Mouse (Mus musculus): Measurements from ENCODE around the gene Syvn1. TPM values are rescaled to one million over a fixed set of nuclear protein-coding genes. Genes with fewer than 3 reads are reported as not detected.
"Not testable (repeated sequence)": the region's sequence is repeated elsewhere in the genome, so short reads cannot be mapped to it uniquely, and the experiment has no call there.

Gene Syvn1
- total RNA-seq, 2 experiments from 2014 or later, result 41.3 to 41.6 TPM

DNA sequence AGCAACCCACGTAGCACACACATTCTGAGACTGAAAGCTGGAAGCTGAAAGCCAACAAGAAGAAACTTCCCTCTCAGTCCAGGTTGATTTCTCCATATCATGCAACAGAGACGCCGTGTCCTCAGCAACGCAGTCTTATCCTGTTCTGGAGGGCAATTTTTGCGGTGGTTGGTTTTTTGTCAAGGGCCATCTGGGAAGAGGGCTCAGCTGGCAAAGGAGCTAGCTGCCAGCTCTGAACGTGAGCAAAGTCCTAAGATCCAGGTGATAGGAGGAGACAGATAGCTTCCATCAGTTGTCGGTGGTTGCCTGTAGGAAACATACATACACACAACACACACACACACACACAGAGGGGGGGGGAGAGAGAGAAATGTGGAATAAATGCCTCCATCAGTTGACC is 8.1 kb upstream of the Syvn1 start:
- no peak for DNase-seq (ENCODE audit: low spot score in 2 of 2)

- no peak for DNase-seq (ENCODE audit: low spot score in 2 of 2)
Measured at GRCm38 (mm10) chr19:6040002-6040401, 6.4 kb upstream of the Syvn1 start.

DNA sequence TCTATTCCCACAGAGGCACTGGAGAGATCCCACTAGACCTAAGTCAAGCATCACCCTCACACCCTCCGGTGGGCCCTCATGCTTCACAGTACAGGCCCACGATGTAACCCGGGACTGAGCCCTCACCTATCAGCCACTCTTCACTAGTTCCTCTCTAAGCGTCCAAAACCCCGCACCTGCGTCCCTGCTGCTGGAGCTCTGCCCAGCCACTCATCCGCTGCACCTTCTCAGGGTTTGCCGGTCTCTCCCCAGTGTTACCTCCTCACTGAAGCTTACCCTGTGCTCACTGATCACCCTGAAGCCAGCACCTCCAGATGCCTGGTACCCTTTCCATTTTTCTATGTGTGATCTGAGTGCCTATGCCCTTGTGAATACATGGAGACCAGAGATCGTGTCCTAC is 4.1 kb upstream of the Syvn1 start:
- DNase-seq (ENCODE audit: low spot score in 2 of 2), result no peak

- DNase-seq (ENCODE audit: low spot score in 2 of 2), result not testable (repeated sequence)
Measured at GRCm38 (mm10) chr19:6044102-6044501, 2.3 kb upstream of the Syvn1 start.

DNA sequence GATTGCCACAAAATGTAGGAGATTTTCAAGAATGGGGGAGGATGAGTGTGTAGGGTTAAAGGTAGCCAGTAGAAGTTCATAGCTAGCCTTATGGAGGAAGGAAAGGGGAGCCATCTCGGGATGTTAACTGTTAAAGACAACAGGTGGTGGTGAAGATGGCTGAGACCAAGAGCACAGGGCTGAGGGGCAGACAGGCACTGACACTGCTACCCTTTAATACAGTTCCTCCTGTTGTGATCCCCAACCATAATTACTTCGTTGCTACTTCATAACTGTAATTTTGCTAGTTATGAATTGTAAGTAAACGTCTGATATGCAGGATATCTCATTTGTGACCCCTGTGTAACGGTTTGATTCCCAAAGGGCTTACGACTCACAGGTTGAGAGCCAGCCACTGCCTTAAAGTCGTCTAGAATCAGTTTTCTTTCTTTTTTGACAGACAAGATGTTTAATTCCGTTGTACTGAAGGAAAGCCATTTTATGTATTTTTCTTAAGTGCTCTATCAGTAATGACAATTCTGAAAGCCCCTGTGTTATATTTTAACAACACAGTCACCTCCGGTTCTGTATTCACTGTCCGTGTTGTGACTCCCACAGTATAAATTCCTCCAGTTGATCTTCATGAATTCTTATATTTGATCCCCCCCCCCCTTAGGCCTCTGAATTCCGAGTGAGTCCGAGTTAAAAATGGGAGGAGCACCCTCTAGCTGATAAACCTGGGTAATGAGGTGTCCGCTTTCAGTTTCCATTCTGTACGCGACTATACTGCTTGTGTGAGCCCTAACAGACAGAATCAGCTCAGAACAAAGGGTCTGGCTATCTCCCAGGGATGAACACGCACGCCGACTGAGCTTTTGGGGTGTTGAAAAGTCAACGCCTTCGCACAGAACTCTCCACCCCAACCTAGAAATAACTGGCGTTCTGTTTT is 746 bp upstream of the Syvn1 start:
- no peak for DNase-seq (ENCODE audit: low spot score in 2 of 2)

DNA sequence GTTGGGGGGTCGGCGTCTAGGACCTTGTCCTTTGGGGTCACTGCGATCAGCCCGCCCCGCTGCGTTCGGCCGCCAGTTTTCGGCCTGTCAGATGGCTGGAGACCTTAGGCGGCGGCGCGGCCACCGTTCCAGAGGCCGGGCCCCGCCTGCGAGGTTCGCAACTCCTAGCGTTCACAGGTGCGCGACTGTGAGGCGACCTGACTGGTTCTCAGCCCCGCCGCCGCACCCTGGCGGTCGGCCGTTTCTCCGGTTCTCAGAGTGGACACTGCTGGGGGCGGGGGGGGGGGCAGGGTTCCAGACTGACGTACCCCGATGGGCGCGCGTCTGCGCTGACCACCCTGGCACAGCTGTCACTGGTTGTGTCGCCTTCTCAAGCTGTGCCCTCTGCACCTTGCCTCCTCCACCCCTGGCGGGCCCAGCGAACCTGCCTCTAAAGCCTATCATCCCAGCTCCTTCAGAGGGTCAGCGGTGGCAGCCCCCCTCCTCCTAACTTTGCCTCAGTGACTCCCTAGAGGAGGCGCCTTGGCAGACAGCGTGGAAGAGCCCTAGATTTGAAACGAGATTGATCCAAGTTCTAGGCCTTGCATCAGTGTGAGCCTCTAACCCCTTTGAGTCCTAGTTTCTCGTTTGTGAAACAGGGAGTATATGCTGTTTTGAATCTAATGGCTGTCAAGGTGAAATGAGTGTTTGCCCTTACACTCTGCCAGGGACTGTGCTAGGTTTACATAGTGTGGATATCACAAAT is 950 bp downstream of the Syvn1 start:
- no peak for DNase-seq (ENCODE audit: low spot score in 2 of 2)

- DNase-seq (ENCODE audit: low spot score in 2 of 2), result no peak
Measured at GRCm38 (mm10) chr19:6047899-6048166, 1.5 kb downstream of the Syvn1 start.

DNA sequence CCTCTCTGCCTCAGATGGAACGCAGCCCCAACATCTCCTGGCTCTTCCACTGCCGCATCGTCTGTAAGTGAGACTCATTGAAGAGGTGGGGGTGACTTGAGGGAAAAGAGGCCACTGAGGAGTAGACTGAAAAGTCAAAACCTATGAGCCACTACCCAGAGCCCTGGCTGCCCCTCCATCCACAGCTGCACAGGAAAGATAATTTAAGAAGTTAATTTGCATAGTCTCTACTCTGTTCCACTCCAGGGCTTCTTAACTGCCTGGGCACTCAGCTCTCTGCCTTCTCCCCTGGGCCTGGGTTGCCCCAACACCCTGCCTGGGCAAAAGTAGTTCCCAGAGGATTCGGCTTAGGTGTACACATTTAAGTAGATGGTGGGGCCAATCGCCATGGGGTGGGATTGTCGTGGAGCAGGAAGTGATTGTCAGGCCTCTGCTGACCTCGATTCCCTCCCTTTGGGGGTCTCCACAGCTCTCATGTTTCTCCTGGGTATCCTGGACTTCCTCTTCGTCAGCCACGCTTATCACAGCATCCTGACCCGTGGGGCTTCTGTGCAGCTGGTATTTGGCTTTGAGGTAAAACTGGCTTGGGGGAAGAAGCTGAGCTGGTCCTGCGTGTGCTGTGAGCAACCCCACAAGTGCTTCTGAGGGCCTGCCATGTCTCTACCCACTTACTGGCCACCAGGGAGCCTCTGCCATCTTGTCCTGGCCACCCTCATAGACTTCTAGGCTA is 2.5 kb downstream of the Syvn1 start:
- DNase-seq (ENCODE audit: low spot score in 2 of 2), result no peak

GRCm38 (mm10) chr19:6052516-6052915 is 6.1 kb downstream of the Syvn1 start:
- no peak for DNase-seq (ENCODE audit: low spot score in 2 of 2)

DNA sequence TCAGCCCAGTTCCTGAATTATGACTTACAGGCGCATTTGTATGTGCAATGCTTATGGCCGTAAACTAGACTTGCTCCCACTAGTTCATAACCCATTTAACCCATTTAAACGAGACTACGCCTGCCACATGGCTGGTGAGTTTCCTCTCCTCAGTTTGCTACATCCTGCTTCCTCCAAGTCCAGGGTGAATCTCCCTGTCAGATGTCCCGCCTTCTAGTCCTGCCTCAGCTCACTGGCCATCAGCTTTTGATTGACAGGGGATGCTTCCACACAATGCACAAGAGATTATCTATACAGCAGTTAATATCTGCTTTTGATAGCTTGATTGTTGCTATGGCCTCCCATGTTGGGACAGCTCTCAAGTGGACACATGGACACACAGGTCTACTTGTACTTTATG is 7.9 kb downstream of the Syvn1 start:
- DNase-seq (ENCODE audit: low spot score in 2 of 2), result no peak

GRCm38 (mm10) chr19:6056696-6057095 is 10.3 kb downstream of the Syvn1 start:
- no peak for DNase-seq (ENCODE audit: low spot score in 2 of 2)

DNA sequence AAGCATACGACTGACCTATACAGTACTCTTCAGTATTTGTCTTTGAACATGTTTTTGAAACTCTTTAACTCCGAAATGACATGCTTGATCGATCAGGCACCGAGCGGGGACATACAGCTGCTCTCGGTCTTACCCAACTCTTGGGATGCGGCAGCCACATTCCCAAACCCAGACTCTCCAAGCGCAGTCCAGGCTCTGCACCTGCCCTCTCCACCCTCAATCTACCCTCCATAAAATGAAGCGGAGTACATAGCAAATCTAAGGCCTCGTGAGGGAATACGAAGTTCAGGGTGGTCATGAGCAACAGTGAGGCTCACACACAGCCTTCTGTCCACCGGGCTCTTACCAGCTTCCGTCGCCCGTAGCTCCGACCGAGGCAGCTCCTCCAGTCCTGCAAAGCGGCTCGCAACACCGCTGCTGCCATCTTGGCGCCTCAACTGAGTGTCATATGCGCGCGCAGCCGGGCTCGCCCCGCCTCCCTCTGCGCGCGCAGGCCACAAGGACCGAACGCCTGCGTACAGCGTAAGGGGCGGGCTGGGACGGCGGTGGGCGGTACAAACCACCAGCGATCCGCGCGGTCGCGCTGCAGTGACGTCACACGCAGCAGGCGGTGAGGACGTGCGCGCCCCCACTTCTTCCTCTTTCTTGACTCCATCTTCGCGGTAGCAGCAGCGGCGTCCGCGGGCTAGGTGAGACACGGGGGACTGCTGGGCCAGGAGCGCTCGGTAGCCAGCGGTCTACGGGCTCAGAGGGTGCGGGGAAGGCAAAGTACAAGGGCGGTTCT is 11.1 kb downstream of the Syvn1 start, which contains the start of the genes Mrpl49 and Fau:
Gene Mrpl49 (minus strand): TSS at position 473 of the 784 bp plus-strand sequence.
Gene Fau (plus strand): TSS at position 532 of the 784 bp plus-strand sequence.
- DNase-seq (ENCODE audit: low spot score in 2 of 2), result peak; percentile 99 to 100

DNA sequence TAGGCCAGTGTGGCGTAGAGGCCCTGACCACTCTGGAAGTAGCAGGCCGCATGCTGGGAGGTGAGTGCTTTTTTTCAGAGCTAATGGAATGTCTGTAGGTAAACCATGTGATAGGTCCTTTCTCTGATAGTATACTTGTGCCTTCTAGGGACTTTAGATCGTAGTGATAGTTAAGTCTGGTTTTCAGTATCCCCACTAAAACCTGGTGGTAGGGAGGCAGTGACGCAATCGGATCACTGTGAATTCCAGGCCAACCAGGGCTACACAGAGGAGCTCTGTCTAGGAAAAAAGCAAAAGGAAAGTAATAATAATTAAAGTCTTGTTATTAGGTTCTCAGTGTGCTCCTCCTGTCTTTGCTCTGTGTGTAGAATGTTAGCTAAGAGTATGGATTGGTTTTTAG is 12.1 kb downstream of the Syvn1 start:
- no peak for DNase-seq (ENCODE audit: low spot score in 2 of 2)

GRCm38 (mm10) chr19:6058966-6059365 is 12.6 kb downstream of the Syvn1 start:
- DNase-seq (ENCODE audit: low spot score in 2 of 2), result no peak

GRCm38 (mm10) chr19:6061021-6061533 is 14.7 kb downstream of the Syvn1 start, which contains the start of gene Znhit2:
TSS of gene Znhit2 (plus strand) at chr19:6061192.
- peak; percentile 94 to 95 for DNase-seq (ENCODE audit: low spot score in 2 of 2)

DNA sequence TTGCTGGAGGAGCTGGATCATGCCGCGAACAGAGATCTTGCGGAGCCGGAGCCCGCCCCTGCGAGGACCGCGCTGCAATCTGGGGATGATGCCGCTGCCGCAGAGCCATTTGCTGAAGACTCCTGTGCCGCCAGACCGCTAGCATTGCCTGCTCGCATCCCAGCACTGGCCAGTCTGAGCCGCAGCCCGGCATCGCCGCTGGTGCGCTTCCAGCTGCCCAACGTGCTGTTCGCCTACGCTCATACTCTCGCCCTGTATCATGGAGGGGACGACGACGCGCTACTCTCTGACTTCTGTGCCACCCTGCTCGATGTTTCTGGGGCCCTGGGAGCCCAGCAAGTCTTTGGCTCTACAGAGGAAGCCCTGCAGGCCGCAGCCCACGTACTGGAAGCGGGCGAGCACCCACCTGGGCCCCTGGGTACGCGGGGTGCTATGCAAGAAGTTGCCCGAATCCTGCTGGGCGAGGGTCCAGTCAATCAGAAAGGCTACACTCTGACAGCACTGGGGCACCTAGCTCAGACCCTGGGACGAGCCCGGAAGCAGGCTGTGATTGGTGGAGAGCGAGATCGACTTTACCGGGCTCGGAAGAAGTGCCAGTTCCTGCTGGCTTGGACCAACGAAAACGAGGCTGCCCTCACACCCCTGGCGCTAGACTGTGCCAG is 15.4 kb downstream of the Syvn1 start:
- DNase-seq (ENCODE audit: low spot score in 2 of 2), result peak; percentile 26 to 43

- no peak for DNase-seq (ENCODE audit: low spot score in 2 of 2)
Measured at GRCm38 (mm10) chr19:6062418-6062817, 16.0 kb downstream of the Syvn1 start.

DNA sequence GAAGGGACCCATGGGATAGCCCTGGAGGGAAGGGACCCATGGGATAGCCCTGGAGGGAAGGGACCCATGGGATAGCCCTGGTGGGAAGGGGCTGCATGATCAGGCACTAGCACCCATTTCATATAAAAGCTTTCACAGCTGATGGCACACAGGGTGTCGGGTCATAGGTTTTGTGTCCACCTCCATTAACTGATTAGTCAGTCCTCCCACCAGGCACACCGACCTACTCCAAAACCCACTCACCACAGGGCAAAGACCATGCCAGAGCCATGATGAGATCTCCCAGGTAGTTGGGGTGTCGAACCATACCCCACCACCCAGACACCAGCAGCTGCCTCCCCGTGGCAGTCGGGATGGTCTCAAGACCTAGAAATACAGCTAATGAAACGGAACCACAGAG is 16.7 kb downstream of the Syvn1 start:
- no peak for DNase-seq (ENCODE audit: low spot score in 2 of 2)

GRCm38 (mm10) chr19:6066571-6066970 is 20.2 kb downstream of the Syvn1 start:
- no peak for DNase-seq (ENCODE audit: low spot score in 2 of 2)

Measured in left cerebral cortex, adult 18-20 months (tissue).